Mouse (Mus musculus) midbrain, embryonic 12.5 days (tissue): ENCODE measurements around the gene Olfml2a. TPM values are rescaled to one million over a fixed set of nuclear protein-coding genes. Genes with fewer than 3 reads are reported as not detected.
A peak's percentile ranks its signal among the peaks of the same experiment; 100 is the strongest.

ENCODE experiments used
- ATAC-seq: fragments of 200-750 bp; cut with Nextera tagmentation; 2 replicates; pipeline ENCODE4 v1.8.0; 2017; ENCODE audit warnings: low read depth, moderate TSS enrichment, moderate library complexity; ENCODE audit not compliant: low FRiP score
- H3K27ac ChIP-seq: fragments of 300-500 bp; sonication (generic); replicated peaks from 2 replicates; pipeline ENCODE4 v1.5.1; 2016; ENCODE audit warnings: mild to moderate bottlenecking
- H3K27me3 ChIP-seq: fragments of 300-500 bp; sonication (generic); 2 replicates; pipeline ENCODE4 v1.6.1; 2016; ENCODE audit warnings: mild to moderate bottlenecking
- H3K36me3 ChIP-seq: fragments of 300-500 bp; sonication (generic); 2 replicates; pipeline ENCODE4 v1.6.1; 2016
- H3K4me1 ChIP-seq: fragments of 300-500 bp; sonication (generic); 2 replicates; pipeline ENCODE4 v1.6.1; 2016
- H3K4me2 ChIP-seq: fragments of 300-500 bp; sonication (generic); replicated peaks from 2 replicates; pipeline ENCODE4 v1.6.1; 2016; ENCODE audit warnings: mild to moderate bottlenecking, moderate library complexity
- H3K4me3 ChIP-seq: fragments of 300-500 bp; sonication (generic); 2 replicates; pipeline ENCODE4 v1.5.1; 2016; ENCODE audit warnings: mild to moderate bottlenecking
- H3K9ac ChIP-seq: fragments of 300-500 bp; sonication (generic); replicated peaks from 2 replicates; pipeline ENCODE4 v1.6.1; 2016; ENCODE audit warnings: mild to moderate bottlenecking, moderate library complexity
- H3K9me3 ChIP-seq: fragments of 300-500 bp; sonication (generic); 2 replicates; pipeline ENCODE4 v1.6.1; 2016; ENCODE audit warnings: mild to moderate bottlenecking
- whole genome bisulfite sequencing: fragments of 180-500 bp; shearing (Covaris S2); methylation state at CpG from one replicate; pipeline ENCODE4 v1.1.7; 2016; 5-methylcytosine and 5-hydroxymethylcytosine counted together
- polyA plus RNA-seq: library from polyadenylated mRNA; unstranded; fragments of >200 nt; fragmentation: Nextera tagmentation; extraction: Ambion mirVana; gene quantifications from 2 replicates; pipeline ENCODE4 v1.2.1, GENCODE M21; 2016

Olfml2a gene
- polyA plus RNA-seq, 1 experiment from 2014 or later, result 3.8 TPM

DNA sequence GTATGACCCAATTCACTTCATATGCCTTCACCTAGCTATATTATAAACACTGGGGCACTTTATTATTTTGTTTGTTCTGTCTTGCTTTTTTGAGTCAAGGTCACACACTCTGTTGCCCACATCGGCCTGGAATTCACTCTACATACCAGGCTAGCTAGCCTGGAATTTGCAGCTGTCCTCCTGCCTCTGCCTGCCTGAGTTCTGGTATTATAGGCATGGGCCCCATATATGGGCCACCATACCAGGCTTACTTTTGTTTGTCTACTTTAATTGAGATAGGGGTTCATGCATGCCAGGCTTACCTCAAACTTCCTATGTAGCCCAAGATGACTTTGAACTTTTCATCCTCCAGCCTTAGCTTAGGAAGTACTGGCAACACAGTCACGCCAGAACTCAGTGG lies 10.1 kb downstream of the Olfml2a start:
- Histone ChIP-seq H3K9me3 (no peaks in the 10 kb centered on the region), H3K27ac (no peak overlapping the region), H3K9ac (no peak overlapping the region), H3K4me3 (no peak overlapping the region), H3K4me2 (no peak overlapping the region), H3K27me3 (no peaks in the 10 kb centered on the region), H3K4me1 (no peaks in the 10 kb centered on the region), H3K36me3 (no peaks in the 10 kb centered on the region)
- 84% methylated on average over 2 of the region's 2 CpGs for WGBS
- ATAC-seq, result no peak

DNA sequence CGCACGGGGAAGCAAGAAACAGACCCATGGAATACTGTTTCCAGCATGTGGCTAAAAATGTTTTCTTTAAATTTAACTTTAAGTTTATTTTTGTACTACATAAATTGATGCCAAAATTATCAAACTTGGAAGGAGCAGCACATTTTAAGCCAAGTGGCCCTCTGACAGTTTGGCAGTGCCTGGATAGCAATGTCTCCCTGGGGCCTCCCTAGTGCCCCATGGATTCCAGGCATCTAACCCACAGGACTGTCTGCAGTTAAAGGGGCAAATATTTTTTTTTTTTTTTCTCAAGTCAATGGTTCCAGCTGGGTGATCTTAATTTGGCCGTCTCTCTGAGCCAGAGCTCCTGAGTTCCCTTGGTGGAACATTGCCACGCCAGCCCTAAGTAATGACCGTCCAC lies 11.4 kb downstream of the Olfml2a start:
- 85% methylated on average over 5 of the region's 5 CpGs for WGBS
- H3K27me3 ChIP-seq, result no peaks in the 10 kb centered on the region
- H3K9me3 ChIP-seq, result no peaks in the 10 kb centered on the region
- no peak overlapping the region for H3K4me2 ChIP-seq
- H3K4me3 ChIP-seq, result no peak overlapping the region
- ATAC-seq, result no peak
- no peak overlapping the region for H3K27ac ChIP-seq
- H3K4me1 ChIP-seq, result no peaks in the 10 kb centered on the region
- H3K36me3 ChIP-seq, result no peaks in the 10 kb centered on the region
- no peak overlapping the region for H3K9ac ChIP-seq

DNA sequence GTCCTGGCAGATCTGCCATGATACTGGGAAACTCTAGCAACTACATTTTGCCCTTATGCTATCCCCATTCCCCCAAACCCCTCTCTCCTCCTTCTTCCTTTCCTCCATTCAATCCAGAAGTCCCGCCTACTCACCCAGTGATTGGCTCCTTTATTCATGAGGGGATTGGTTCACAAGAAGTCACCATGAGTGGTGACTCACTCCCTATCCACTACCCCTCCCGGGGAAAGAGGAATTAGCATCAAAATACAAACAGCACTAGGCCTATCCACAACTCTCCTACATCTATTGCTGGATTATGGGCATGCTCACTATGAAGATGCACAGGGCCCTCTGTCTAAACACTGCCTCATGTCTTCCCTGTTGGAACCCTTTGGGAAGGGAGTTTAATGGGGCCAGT lies 12.2 kb downstream of the Olfml2a start:
- Histone ChIP-seq H3K4me3 (no peak overlapping the region), H3K27ac (no peak overlapping the region), H3K36me3 (no peaks in the 10 kb centered on the region), H3K4me1 (no peaks in the 10 kb centered on the region), H3K9ac (no peak overlapping the region), H3K9me3 (no peaks in the 10 kb centered on the region), H3K27me3 (no peaks in the 10 kb centered on the region), H3K4me2 (no peak overlapping the region)
- WGBS, result 48% methylated on average over 2 of the region's 2 CpGs
- peak; percentile 44; the same call in 1 of the 2 replicates for ATAC-seq

DNA sequence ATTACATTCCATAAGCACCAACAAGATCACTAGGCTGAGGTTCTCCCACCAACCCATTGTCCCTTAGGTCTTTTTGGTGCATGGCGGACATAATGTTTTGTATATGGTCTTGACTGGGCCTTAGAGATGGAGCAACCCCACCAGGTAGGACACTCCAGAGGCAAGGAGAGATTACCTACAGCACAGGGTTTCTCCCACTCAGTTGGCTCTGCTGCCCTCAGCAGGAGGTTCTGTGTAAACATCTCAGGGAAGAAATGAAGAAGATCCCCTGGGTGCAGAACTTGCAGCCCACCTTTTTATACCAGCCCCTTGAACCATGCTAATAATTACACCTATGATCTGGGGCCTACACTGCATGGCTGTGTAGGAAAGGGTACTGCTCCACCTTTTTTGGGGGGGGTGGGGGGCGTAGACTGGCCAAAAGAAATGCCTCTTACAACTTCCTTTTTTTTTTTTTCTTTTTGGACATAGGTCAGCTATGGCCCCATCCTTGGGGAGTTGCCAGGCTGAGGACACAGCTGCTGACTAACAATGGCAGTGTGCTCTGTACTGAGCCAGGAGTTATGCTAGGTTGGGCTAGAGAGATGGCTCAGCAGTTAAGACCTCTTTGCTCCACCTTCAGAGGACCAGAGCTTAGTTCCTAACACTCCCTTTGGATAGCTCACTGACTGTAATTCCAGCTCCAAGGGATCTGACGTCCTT lies 12.8 kb downstream of the Olfml2a start:
- Histone ChIP-seq H3K4me2 (no peak overlapping the region), H3K27me3 (no peaks in the 10 kb centered on the region), H3K4me3 (no peak overlapping the region), H3K9ac (no peak overlapping the region), H3K4me1 (no peaks in the 10 kb centered on the region), H3K36me3 (no peaks in the 10 kb centered on the region), H3K9me3 (no peaks in the 10 kb centered on the region), H3K27ac (no peak overlapping the region)
- 93% methylated on average over 3 of the region's 3 CpGs for WGBS
- no peak for ATAC-seq

DNA sequence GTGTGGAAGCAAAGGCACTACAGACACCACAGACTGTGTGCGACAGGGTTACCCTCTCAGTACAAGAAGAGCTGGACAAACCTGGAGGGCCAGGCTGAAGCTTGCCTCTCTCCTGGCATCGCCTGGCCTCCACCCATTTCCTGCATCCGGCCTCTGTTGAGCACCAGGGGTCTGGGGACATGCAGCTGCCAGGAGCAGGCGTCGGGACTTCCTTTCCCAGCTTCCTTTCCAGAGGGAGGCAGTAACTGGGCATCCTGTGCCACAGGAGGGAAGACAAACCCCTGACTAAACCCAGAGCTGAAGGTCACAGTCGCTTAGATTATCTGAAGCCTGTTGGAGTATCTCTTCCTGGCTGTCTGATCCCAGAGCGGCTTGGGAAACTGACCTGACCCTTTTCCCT lies 15.8 kb downstream of the Olfml2a start:
- Histone ChIP-seq H3K9ac (no peak overlapping the region), H3K27me3 (no peaks in the 10 kb centered on the region), H3K4me3 (no peak overlapping the region), H3K4me2 (no peak overlapping the region), H3K27ac (no peak overlapping the region), H3K36me3 (no peaks in the 10 kb centered on the region), H3K9me3 (no peaks in the 10 kb centered on the region), H3K4me1 (peaks cover 6% of the 10 kb centered on the region; the same call in 1 of the 2 replicates)
- 80% methylated on average over 7 of the region's 7 CpGs for WGBS
- ATAC-seq, result no peak

DNA sequence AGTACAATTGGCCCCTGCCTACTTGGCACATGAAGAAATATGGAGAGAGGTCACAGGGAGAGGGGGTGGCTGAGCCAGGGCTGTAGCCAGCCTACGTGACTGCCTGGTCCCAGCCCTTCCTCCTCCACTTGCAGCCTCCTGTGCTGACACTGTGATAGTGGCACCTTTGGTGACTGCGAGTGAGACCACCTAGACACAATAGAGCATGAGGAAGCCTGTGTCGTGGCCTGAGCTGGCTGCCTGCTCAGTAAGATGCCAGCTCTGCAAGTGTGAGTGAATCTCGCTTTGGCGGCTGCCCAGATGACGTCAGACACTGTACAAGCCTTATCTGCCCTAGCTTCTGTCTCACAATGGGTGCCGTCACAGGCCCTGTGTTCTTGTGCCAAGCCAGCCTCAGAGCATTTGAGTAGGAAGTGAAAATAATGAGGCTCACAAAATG lies 18.5 kb downstream of the Olfml2a start:
- Histone ChIP-seq H3K4me3 (no peak overlapping the region), H3K9ac (no peak overlapping the region), H3K36me3 (no peaks in the 10 kb centered on the region), H3K4me2 (no peak overlapping the region), H3K9me3 (no peaks in the 10 kb centered on the region), H3K4me1 (peaks cover 6% of the 10 kb centered on the region; the same call in 1 of the 2 replicates), H3K27me3 (no peaks in the 10 kb centered on the region), H3K27ac (no peak overlapping the region)
- ATAC-seq, result no peak
- whole genome bisulfite sequencing, result 85% methylated on average over 7 of the region's 7 CpGs

DNA sequence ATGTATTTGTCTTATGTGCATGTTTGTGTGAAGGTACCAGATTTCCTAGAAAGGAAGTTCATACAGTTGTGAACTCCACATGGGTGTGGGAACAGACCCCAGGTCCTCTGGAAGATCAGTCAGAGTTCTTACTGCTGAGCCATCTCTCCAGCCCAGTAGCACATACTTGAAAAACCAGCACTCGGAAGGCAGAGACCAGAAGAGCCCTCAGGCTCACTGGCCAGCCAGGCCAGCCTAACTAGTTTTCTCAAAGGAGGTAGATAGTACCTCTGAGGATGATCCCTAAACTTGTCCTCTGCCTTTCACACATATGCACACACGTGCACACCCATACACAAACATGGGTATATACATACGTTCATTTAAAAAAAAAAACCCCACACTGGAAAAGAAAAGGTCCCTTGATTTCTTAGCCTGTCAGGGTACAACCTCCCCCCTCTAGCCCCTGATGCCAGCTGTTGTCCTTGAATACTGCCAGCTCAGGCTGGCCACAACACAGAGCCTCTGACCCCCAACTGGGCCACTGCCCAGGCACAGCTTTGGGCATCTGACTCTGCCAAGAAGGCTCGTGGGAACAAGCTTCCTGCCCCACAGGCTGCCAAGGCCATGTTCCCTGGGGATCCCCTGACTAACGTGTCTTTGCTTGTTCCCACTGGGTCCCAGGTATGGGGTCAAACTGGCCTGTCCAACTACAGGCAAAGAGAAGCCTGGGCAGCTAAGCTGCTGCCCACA lies 21.5 kb downstream of the Olfml2a start:
- Histone ChIP-seq H3K27me3 (no peaks in the 10 kb centered on the region), H3K9me3 (no peaks in the 10 kb centered on the region), H3K4me2 (no peak overlapping the region), H3K36me3 (no peaks in the 10 kb centered on the region), H3K4me3 (no peak overlapping the region), H3K27ac (no peak overlapping the region), H3K9ac (no peak overlapping the region), H3K4me1 (peaks cover 6% of the 10 kb centered on the region; the same call in 1 of the 2 replicates)
- ATAC-seq, result no peak
- WGBS, result 71% methylated on average over 5 of the region's 5 CpGs

DNA sequence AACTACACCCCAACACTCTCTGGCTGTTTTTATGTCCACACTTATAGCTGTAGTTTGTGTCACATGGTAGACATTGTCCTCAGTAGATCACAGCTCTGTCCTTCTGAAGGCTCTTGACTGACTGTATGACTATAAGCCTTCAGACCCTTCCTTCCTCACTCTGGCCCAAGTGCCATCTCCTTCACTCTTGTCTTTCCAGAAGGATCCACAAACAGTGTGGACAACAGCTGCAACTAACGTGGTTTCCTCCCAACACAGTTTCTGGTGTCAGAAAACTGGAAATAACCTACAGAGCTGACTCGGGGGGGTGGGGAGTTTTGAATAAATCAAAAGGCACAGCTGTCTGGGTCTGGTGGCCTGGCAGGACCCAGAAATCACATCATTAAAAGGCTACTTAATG lies 24.3 kb downstream of the Olfml2a start:
- H3K27ac ChIP-seq, result no peak overlapping the region
- no peak overlapping the region for H3K4me2 ChIP-seq
- no peaks in the 10 kb centered on the region for H3K9me3 ChIP-seq
- ATAC-seq, result no peak
- H3K9ac ChIP-seq, result no peak overlapping the region
- H3K27me3 ChIP-seq, result no peaks in the 10 kb centered on the region
- no peaks in the 10 kb centered on the region for H3K4me1 ChIP-seq
- no peaks in the 10 kb centered on the region for H3K36me3 ChIP-seq
- H3K4me3 ChIP-seq, result no peak overlapping the region
- 83% methylated on average over 2 of the region's 2 CpGs for WGBS

DNA sequence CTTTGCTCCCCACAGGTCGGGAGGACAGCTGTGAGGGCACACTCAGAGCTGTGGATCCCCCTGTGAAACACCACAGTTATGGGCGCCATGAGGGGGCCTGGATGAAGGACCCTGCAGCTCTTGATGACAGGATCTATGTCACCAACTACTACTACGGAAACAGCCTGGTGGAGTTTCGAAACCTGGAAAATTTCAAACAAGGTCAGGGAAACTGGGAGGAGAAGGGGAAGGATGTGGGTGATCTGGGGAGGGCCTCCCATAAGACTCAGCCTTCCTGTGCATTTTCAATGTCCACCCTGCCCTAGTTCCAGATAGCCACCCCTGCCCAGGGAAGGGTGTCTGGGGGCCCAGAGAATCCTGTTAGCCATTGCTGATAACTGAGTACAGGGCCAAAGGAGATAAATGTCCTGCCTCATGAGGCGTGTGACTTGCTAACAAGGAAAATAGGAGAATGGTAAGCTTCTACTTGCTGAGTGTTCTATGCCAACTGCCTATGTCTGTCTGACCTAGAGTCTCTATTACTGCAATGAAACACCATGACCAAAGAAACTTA lies 26.0 kb downstream of the Olfml2a start:
- 78% methylated on average over 5 of the region's 5 CpGs for WGBS
- Histone ChIP-seq H3K4me3 (no peak overlapping the region), H3K9ac (no peak overlapping the region)

DNA sequence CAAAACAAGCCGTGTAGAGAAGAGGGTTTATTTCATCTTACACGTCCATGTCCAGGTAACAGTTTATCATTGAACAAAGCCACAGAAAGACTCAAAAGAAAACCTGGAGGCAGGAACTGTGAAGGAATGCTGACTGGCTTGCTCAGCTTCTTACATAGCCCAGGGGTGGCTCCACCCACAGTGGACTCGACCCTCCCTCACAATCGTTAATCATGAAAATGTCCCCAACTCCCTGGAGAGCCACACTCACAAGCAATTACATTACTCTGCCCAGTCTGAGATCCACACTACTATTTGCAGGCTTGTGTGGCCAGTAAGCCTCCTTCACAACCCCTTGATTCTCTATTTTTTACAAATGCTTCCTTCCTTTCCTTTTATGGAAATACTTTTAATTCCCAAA lies 32.4 kb downstream of the Olfml2a start:
- no peak for ATAC-seq
- H3K9me3 ChIP-seq, result no peaks in the 10 kb centered on the region
- H3K4me2 ChIP-seq, result no peak overlapping the region
- H3K27ac ChIP-seq, result no peak overlapping the region
- H3K4me3 ChIP-seq, result no peak overlapping the region
- H3K4me1 ChIP-seq, result no peaks in the 10 kb centered on the region
- 61% methylated on average over 4 of the region's 4 CpGs for WGBS
- H3K36me3 ChIP-seq, result no peaks in the 10 kb centered on the region
- H3K9ac ChIP-seq, result no peak overlapping the region
- H3K27me3 ChIP-seq, result no peaks in the 10 kb centered on the region

More for the DNA sequence above, 26.0 kb downstream of the Olfml2a start:
- H3K36me3 ChIP-seq, result no peaks in the 10 kb centered on the region
- no peak overlapping the region for H3K27ac ChIP-seq
- no peak for ATAC-seq
- no peaks in the 10 kb centered on the region for H3K27me3 ChIP-seq
- H3K9me3 ChIP-seq, result no peaks in the 10 kb centered on the region
- H3K4me1 ChIP-seq, result no peaks in the 10 kb centered on the region
- H3K4me2 ChIP-seq, result no peak overlapping the region

DNA sequence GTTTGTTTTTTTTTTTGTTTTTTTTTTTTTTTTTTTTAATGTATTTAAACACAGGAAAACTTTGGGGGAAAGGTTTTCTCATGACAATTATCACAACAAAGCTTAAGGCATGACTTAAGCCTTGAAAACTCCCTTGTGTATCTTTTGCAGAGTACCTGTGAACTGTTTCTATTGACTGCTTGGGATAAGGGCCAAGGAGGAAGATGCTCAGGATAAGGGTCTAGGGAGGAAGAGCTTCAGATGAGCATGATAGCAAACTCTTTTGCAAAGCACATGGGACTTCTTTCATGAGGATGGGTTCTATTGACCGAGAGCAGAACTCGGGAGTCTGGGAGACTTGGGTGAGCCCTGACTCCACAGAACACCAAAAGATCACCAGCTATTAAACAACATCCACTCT lies 37.9 kb downstream of the Olfml2a start:
- H3K27ac ChIP-seq, result no peak overlapping the region
- WGBS, result 98% methylated on average over 2 of the region's 2 CpGs
- H3K4me3 ChIP-seq, result no peak overlapping the region
- H3K9ac ChIP-seq, result no peak overlapping the region
- no peaks in the 10 kb centered on the region for H3K36me3 ChIP-seq
- H3K27me3 ChIP-seq, result no peaks in the 10 kb centered on the region
- no peaks in the 10 kb centered on the region for H3K4me1 ChIP-seq
- ATAC-seq, result no peak
- no peak overlapping the region for H3K4me2 ChIP-seq
- no peaks in the 10 kb centered on the region for H3K9me3 ChIP-seq

DNA sequence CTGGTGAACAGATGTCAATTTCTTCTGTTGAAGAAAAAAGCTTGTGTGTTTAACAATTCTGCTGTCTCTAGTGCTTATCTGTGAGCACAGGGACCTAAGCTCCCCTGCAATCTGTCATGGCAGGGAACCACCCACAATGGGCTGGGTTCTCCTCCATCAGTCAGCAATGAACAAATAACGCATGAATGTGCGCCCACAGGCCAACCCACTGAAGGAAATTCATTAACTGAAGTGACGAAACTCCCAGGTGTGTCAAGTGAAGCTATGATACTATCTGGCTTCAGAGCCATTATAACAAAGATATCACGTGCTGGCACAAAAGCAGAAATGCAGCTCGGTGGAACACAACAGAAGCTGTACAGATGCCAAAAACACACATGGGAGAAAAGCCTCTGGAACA lies 38.3 kb downstream of the Olfml2a start:
- Histone ChIP-seq H3K27me3 (no peaks in the 10 kb centered on the region), H3K27ac (no peak overlapping the region), H3K9me3 (no peaks in the 10 kb centered on the region), H3K4me1 (no peaks in the 10 kb centered on the region), H3K4me3 (no peak overlapping the region), H3K4me2 (no peak overlapping the region), H3K36me3 (no peaks in the 10 kb centered on the region), H3K9ac (no peak overlapping the region)
- no peak for ATAC-seq
- 89% methylated on average over 5 of the region's 5 CpGs for WGBS
